Mouse (Mus musculus): ENCODE measurements around the gene Hist1h3a.
A peak's percentile ranks its signal among the peaks of the same experiment; 100 is the strongest.
"Not testable (repeated sequence)": the region's sequence is repeated elsewhere in the genome, so short reads cannot be mapped to it uniquely, and the experiment has no call there.

The Hist1h3a gene

DNA sequence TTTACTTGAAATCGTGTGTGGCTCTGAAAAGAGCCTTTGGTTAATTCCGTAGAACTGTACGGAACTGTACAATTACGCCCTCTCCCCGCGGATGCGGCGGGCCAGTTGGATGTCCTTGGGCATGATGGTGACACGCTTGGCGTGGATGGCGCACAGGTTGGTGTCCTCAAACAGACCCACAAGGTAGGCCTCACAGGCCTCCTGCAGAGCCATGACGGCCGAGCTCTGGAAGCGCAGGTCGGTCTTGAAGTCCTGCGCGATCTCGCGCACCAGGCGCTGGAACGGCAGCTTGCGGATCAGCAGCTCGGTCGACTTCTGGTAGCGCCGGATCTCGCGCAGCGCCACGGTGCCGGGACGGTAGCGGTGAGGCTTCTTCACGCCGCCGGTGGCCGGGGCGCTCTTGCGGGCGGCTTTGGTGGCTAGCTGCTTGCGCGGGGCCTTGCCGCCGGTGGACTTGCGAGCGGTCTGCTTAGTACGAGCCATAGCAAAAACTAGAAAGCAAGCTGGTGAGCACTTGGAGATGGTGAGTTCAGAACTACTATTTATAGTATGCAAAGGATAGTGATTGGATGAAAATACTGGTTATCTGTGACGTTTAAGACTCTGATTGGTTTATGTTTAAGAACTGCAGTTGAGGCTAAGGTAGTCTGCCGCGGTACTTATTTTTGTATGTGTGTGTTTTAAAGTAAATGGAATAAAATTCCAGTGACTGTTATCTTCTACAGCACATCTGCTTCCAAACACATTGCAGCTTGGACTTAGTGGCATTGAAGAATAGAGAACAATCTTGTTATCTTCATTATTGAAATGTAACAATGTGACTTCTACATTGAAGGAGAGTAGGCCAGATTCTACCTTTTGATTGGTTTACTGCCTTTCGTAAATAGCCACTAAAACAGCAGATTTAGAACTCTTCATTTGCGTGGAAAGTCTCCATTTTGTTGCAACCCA, at the start of gene Hist1h3a:
Hist1h3a (minus strand) TSS at position 516 of the 951 bp plus-strand sequence.
- DNase-seq (ENCODE audit: low read depth, low spot score) = peak; percentile 94

DNA sequence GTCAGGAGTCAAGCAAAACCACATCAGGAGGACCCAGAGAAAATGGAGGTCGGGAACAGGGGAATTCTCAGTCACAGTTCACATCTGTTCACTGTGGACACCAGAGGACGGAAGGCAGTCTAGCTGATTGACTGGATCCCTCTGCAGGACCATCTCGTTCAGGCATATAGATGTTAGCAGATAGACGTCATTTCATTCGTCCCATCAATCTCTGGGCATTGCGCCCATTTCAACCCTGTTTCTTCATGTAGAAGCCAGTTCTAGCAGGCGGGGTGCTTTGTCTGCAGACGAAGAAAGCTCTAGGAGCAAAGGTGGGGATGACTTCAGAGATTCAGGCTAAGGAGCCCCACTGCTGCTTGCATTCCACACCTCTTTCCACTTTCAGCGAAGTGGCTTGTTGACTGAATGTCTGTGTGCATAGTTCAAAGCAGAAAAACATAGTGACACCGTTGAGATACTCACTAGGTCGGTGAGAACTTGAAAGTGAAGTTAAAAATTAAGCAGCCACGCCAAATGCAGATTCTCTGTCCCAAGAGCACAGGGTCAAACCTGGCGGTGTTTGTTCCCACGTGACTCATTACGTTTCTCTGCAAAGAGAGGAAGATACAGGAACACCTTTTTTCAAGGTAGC, 44.4 kb upstream of the Hist1h3a start, which contains the start of gene Slc17a2:
Slc17a2 (plus strand) TSS at position 572 of the 631 bp plus-strand sequence.
- no peak for DNase-seq (ENCODE audit: low read depth, low spot score)

DNA sequence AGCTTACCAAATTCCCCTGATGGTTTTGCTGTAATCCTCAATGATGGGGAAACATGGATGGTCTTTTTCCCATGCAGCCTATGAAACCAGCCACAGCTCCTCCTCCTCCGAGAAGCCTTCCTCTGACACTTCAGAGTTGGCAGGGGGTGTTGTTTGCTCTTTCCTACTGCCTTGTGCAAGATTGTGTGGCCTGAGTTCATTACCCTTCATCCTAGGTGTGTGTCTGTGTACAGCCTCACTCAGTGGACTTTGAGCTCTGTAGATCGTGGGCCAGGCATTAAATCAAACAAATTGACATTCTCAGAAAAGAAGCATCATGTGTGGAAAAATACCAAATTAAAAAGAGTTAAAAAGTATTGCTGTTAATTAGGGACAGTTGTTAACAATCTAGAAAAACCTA, 42.3 kb upstream of the Hist1h3a start:
- DNase-seq (ENCODE audit: low read depth, low spot score) = no peak

DNA sequence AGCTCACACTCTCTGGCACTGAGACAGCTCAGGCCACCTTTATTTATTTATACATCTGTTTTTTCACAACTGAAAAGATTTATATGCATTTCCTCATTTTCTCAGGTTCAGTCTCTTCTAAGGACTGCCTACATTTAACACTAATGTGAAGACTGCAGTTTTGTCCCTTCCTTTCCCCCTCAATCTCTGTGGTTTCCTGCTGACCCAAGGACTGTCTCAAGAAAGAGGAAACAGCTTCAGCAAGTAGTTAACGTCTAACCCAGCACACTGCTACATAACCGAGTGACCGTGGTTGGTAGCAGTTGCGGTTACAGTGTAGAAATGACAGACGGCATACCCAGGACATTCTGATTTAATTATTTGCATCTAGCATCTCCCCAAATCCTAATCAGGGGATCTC, 37.2 kb upstream of the Hist1h3a start:
- DNase-seq (ENCODE audit: low read depth, low spot score) = no peak

DNA sequence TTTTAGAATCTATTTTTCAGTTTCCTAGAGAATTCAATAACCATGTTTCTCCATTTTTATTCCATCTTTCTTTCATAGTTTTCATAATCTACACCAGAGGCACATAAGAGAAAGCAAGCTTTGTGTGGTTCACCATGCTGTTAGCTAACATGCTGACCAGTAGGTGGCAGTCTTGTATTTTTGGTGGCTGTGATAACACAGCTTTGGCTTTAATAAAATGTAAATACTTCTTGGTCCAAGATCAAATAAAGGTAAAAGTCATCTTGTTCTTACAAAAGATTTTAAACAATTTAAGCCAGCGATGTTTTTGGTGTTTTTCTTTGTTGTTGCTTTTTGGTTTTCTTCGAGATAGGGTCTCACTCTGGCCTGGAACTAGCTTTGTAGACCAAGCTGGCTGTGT, 30.3 kb upstream of the Hist1h3a start:
- peak; percentile 49 for DNase-seq (ENCODE audit: low read depth, low spot score)

DNA sequence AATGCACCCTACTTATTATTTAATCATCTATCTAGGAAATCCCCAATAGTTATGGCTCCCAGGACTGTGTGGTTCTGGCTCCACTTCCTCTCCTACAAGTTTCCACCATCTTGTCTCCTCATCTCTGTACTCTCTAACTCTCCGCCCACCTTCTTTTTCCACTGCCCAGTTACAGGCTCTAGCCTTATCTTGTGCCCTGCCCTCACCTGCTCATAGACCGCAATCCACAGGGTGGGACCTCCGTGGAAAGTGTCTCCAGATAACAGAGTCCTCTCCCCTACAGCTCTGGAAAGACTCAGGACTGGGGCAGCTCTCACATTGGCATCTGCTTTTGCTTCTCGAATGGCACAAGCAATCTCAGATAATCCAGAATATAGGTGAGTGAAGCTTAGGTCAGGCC, 16.8 kb upstream of the Hist1h3a start:
- no peak for DNase-seq (ENCODE audit: low read depth, low spot score)

DNA sequence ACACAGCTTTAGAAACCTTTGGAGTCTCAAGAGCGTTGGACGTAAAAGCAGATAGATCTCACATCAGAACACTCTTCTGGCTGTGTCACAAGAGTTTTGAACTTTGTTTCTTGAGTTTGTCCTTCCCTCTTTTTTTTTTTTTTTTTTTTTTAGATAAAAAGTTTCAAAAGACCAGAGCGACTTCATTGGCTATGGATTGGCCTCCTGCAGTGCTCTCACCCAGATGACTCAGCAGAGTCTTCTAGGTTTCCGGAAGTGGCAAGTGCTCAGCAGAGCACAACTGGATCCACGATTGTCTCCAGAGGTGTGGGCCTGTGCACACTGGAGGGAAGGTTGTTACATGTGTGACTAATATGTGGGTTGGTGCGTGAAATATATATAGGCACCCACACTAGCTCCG, 16.2 kb upstream of the Hist1h3a start:
- peak; percentile 21 for DNase-seq (ENCODE audit: low read depth, low spot score)

DNA sequence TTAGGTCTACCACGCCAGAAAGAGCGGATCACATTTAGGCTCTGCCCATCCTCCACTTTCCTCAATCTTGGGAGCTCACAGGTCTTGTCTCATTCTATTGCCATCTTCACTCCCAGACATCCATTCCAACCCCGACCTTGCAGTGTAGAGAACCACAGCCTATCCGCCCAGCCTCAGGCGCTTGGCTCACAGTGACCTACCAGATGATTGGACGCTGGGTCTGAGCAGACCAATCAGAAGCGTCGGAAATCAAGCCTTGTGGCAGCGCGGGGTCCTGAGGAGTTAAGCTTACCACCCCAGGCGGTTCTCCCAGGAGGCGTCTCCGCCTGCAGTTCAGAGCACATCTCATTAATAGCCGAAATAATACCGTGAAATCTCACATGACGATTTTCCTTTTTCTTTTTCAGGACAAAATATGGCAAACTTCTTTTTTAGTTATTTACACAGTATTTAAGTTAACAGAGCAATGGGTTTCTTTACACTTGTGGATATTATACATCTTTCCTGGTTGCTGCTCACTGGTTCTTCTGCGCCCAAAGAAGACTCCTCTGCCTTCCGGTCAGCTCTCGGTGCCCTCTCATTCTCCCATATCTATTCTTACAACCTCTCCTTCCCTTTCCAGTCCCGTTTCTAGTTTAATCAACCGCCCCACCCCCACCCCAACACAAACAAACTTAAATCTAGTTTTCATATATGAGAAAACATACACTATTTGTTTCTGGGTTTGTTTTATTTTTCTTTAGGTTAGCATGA, 10.6 kb upstream of the Hist1h3a start:
- DNase-seq (ENCODE audit: low read depth, low spot score) = peak; percentile 94

DNA sequence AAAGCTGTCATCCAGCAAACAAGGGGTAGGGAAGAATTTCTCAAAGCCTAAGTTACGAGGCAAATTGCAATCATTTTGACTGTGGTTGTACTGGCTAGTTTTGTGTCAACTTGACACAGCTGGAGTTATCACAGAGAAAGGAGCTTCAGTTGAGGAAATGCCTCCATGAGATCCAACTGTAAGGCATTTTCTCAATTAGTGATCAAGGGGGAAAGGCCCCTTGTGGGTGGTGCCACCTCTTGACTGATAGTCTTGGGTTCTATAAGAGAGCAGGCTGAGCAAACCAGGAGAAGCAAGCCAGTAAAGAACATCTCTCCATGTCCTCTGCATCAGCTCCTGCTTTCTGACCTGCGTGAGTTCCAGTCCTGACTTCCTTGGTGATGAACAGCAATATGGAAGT, 7.4 kb upstream of the Hist1h3a start, which contains the start of gene Trim38:
Trim38 (plus strand) TSS at position 301 of the 400 bp plus-strand sequence.
- not testable (repeated sequence) for DNase-seq (ENCODE audit: low read depth, low spot score)

DNA sequence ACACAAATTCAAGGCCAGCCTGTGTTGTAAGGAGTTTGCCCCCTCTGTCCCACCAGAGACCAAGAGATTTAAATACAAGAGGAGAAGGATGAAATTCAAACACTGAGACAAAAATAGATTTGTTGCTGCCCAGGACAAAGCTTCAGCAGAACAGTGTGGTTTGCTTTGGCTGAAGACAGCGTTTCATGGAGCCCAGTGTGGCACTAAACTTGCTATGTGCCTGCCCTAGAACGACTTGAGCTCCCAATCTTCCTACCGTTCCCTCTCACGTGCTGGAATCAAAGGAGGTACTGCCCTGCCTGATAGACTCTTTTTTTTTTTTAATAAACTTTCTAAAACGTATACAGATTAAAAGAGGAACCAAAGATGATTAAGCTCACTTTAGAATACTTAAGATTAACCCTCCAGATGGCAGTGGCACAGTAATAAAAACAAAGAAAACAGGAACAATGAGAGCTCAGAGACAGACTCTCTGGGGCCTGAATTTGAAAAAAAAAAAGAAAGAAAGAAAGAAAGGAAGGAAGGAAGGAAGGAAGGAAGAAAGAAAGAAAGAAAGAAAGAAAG, 6.7 kb upstream of the Hist1h3a start:
- DNase-seq (ENCODE audit: low read depth, low spot score) = no peak

DNA sequence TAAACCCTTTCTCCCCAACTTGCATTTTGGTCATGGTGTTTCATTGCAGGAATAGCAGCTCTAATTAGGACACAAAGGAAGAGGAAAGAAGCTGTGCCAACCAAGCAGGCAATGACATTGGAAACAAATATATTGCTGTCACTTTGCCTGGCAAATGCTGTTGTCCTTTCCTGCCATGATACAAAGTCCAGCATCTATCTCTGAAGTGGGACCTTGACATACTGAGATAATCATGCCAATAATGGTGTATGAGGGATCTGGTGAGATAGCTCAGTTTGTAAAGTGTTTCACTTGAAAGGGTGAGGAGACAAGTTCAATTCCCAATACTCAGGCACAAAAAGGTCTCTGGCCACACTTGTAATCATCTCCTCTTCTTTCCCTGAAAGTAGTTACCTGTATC, 4.6 kb upstream of the Hist1h3a start:
- no peak for DNase-seq (ENCODE audit: low read depth, low spot score)

DNA sequence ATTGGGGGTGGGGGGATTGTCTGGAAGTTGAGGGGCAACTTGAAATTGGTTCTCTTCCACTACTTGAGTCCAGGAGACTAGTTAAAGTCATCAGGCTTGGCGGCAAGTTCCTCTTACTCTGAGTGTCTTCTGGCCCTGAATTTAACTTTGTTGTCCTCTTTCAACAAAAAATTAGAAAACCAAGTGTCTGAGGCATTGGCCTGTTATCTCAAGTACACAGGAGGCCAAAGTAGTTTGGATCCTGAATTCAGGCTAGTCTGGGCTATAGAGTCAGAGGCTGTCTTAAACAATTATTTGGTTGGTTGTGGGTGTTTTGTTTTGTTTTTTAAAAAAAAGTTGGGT, 3.0 kb upstream of the Hist1h3a start:
- DNase-seq (ENCODE audit: low read depth, low spot score) = no peak

DNA sequence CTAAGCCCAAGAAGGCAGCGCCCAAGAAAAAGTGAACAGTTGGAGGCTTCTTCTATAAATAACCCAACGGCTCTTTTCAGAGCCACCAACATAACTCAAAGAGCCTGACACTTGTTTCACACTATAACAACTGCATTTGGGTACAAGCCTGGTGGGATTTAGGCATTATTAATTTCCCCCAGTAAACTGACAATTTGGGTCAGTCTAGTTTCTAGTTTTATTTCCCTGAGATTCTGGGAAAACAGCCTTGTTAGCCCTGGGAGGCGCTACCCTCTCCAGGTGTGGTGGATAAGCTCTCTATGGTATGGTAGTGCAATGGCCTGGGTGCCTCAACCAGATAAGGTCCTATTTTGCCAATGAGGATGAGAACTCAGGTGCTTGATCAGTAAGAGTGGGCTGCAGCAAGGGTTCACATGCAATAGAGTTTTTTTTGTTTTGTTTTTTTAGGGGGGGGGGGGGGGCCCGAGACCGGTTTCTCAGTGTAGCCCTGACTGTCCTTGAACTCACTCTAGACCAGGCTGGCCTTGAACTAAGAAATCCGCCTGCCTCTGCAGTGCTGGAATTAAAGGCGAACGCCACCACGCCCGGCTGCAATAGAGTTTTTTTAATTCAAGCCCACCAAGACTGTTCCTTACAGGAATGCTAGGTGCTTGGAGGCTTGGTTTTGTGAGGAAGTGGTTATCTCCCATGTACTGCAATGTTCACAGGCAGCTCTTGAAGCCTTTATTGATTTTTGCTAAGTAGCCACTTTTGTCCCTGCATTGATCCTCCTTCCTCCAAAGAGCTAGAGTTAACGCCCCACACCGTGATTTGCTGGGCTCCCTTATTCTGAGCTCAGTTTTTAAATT, 2.4 kb upstream of the Hist1h3a start:
- DNase-seq (ENCODE audit: low read depth, low spot score) = peak; percentile 90

DNA sequence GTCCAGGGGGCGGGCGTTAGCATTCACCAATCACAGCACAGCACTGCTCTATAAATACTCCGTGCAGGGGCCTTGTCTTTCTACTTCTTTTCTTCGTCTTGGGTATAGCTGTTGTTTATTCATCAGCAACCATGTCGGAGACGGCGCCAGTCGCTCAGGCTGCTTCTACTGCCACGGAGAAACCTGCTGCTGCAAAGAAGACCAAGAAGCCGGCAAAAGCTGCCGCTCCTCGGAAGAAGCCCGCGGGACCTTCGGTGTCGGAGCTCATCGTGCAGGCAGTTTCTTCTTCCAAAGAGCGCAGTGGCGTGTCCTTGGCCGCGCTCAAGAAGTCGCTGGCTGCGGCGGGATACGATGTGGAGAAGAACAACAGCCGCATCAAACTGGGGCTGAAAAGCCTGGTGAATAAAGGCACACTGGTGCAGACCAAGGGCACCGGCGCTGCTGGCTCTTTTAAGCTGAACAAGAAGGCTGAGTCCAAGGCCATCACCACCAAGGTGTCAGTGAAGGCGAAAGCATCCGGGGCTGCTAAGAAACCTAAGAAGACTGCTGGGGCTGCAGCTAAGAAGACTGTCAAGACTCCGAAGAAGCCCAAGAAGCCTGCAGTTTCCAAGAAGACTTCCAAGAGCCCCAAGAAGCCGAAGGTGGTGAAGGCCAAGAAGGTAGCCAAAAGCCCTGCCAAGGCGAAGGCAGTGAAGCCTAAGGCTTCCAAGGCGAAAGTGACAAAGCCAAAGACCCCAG, 1.6 kb upstream of the Hist1h3a start, which contains the start of gene Hist1h1a:
Hist1h1a (plus strand) TSS at position 81 of the 738 bp plus-strand sequence.
- DNase-seq (ENCODE audit: low read depth, low spot score) = peak; percentile 97

DNA sequence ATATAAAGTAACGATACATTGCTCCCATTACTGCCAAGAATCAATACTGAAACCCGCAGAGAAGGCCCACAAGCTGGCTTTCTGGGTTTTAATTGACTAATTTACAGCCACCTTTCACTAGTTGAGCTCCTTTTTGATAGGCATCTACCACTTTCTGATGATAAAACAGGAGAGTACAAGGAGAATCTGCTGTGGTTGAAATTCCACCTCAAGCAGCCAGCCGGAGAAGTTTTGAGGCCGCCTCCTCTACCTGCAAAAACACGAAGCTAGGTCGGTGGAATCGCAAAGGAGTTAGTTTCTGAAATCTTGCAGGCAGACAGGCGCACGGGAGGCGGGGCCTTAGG, 1.0 kb upstream of the Hist1h3a start:
- no peak for DNase-seq (ENCODE audit: low read depth, low spot score)

DNA sequence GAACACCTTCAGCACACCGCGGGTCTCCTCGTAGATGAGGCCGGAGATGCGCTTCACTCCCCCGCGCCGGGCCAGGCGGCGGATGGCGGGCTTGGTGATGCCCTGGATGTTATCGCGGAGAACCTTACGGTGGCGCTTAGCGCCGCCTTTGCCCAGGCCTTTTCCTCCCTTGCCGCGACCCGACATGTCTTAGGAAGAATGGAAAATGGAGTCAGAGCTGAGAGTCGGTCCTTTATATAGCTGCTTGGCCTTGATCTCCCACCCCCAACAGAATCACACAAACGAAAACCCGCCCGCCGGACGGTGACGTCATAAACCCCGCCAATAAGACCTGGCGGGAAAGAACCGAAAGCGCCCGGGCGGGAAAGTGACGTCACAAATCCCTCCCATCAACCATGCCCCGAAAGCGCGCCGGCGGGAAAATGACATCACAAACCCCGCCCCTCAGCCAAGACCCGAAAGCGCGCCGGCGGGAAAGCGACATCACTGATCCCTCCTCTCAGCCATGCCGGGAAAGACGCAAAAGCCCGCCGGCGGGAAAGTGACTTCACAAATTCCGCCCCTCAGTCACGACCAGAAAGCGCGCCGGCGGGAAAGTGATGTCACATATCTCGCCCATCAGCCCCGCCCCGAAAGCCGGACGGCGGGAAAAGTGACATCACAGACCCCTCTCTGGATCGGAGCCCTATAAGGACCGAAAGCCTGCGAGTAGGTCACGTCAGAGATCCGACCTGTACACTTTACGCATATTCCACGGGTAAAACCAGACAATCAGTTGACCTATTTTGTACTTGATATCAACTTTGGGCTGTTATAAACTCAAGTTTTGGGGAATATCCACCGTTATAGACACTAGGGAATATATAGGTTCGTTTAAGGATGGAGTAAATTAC, 968 bp downstream of the Hist1h3a start, which contains the start of gene Hist1h4a:
Hist1h4a (minus strand) TSS at position 259 of the 893 bp plus-strand sequence.
- peak; percentile 98 for DNase-seq (ENCODE audit: low read depth, low spot score)

DNA sequence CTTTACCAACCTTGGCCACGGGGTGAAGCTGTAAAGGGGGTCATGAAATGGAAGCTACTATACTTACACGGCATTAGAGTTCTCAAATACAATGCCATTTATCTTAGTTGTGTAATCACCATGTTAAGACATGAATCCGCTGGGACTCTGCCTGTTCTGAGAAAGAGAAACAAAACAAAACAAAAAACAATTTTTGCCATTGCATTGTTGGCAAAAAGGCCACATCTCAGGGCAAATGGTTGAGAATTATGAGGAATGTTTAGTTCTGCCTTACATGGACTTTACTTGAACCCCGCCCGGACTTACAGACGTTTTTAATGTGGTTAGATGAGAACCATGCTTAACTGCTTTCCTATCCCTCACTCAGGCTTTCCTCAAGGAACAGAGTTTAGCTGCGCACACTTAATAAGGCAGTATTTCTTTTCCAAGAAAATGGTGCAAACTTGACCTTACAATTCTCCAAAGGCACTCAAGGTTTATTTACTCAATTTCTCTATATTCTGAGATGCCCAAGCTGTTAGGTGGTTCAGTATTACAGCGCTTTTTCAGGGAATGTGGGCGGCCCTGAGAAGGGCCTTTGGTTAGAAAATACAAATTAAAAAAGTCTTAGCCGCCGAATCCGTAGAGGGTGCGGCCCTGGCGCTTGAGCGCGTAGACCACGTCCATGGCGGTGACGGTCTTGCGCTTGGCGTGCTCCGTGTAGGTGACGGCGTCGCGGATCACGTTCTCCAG, 1.8 kb downstream of the Hist1h3a start:
- DNase-seq (ENCODE audit: low read depth, low spot score) = peak; percentile 81

DNA sequence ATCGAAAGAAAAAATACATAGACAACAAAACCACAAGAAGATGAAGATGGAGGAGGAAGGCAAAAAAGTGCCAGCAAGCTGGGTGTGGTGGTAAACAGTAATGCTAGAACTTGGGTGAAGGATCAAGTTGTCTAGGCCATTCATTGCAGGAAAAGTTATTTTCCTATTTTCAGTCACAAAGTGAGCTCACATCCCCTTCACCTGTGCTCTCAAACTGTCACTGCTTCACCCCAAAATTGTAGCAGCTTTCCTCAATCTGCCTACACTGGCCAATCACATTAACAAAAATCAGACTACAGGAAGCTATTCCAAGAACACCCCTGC, 2.3 kb downstream of the Hist1h3a start:
- no peak for DNase-seq (ENCODE audit: low read depth, low spot score)
